Mouse (Mus musculus): Measurements from ENCODE around the gene BC051019.
A peak's percentile ranks its signal among the peaks of the same experiment; 100 is the strongest.

BC051019 gene

GRCm38 (mm10) chr7:109708961-109709382 is 14.7 kb downstream of the BC051019 start:
- DNase-seq (ENCODE audit: low spot score), result no peak

GRCm38 (mm10) chr7:109707023-109707785 is 16.4 kb downstream of the BC051019 start:
- DNase-seq (ENCODE audit: low spot score), result peak; percentile 73

- DNase-seq (ENCODE audit: low spot score), result no peak
These were observed 19.2 kb downstream of the BC051019 start for GRCm38 (mm10) chr7:109704461-109704860.

GRCm38 (mm10) chr7:109704016-109704377 is 19.7 kb downstream of the BC051019 start:
- no peak for DNase-seq (ENCODE audit: low spot score)

- no peak for DNase-seq (ENCODE audit: low spot score)
These were observed 20.2 kb downstream of the BC051019 start, which contains the start of the genes St5 and Akip1 for GRCm38 (mm10) chr7:109703190-109704015. St5 (minus strand) TSS chr7:109703605. Akip1 (plus strand) TSS chr7:109703690.

GRCm38 (mm10) chr7:109702721-109703120 is 20.9 kb downstream of the BC051019 start:
- DNase-seq (ENCODE audit: low spot score), result no peak

- DNase-seq (ENCODE audit: low spot score), result no peak
These were observed 23.4 kb downstream of the BC051019 start for GRCm38 (mm10) chr7:109700213-109700612.

- DNase-seq (ENCODE audit: low spot score), result no peak
These were observed 28.3 kb downstream of the BC051019 start for GRCm38 (mm10) chr7:109695339-109695726.

GRCm38 (mm10) chr7:109694576-109695338 is 28.9 kb downstream of the BC051019 start:
- DNase-seq (ENCODE audit: low spot score), result no peak

GRCm38 (mm10) chr7:109690961-109691360 is 32.7 kb downstream of the BC051019 start:
- DNase-seq (ENCODE audit: low spot score), result no peak

- DNase-seq (ENCODE audit: low spot score), result no peak
These were observed 33.5 kb downstream of the BC051019 start for GRCm38 (mm10) chr7:109690101-109690500.

GRCm38 (mm10) chr7:109686585-109687128 is 37.0 kb downstream of the BC051019 start:
- DNase-seq (ENCODE audit: low spot score), result no peak

GRCm38 (mm10) chr7:109680879-109681278 is 42.8 kb downstream of the BC051019 start:
- no peak for DNase-seq (ENCODE audit: low spot score)

- no peak for DNase-seq (ENCODE audit: low spot score)
These were observed 43.4 kb downstream of the BC051019 start for GRCm38 (mm10) chr7:109680284-109680683.

GRCm38 (mm10) chr7:109674944-109675628 is 48.6 kb downstream of the BC051019 start:
- DNase-seq (ENCODE audit: low spot score), result no peak

- DNase-seq (ENCODE audit: low spot score), result peak; percentile 7
These were observed 51.8 kb downstream of the BC051019 start for GRCm38 (mm10) chr7:109671581-109672471.

- DNase-seq (ENCODE audit: low spot score), result no peak
These were observed 54.1 kb downstream of the BC051019 start for GRCm38 (mm10) chr7:109669426-109670170.

- no peak for DNase-seq (ENCODE audit: low spot score)
These were observed 57.0 kb downstream of the BC051019 start for GRCm38 (mm10) chr7:109666664-109667063.

GRCm38 (mm10) chr7:109662626-109663025 is 61.0 kb downstream of the BC051019 start:
- DNase-seq (ENCODE audit: low spot score), result no peak
